Mouse (Mus musculus) left cerebral cortex, postnatal 25 days (tissue): Measurements from ENCODE around the gene Camsap3. TPM values are rescaled to one million over a fixed set of nuclear protein-coding genes. Genes with fewer than 3 reads are reported as not detected.

Source experiments
- DNase-seq, 2 experiments: peaks; one replicate each; pipeline ENCODE4 v3.0.0; 2022; ENCODE audit warnings: low spot score in 2 of 2, mixed read lengths in 1 of 2
- intact Hi-C: fragments of 180-260 bp; cut with DNase I; formaldehyde crosslinking; loops from one replicate; pipeline ENCODE4 v1.15.1; 2025
- total RNA-seq, 2 experiments: library from RNA; stranded (reverse); gene quantifications; 2 replicates each; pipeline ENCODE4 v1.2.3; 2021

The Camsap3 gene
- total RNA-seq, 2 experiments from 2014 or later, result 39.5 to 39.9 TPM

GRCm38 (mm10) chr8:3648268-3648667 lies 61.2 kb downstream of the Camsap3 start:
- intact Hi-C loops, result no loop called here
- DNase-seq, result no peak

DNA sequence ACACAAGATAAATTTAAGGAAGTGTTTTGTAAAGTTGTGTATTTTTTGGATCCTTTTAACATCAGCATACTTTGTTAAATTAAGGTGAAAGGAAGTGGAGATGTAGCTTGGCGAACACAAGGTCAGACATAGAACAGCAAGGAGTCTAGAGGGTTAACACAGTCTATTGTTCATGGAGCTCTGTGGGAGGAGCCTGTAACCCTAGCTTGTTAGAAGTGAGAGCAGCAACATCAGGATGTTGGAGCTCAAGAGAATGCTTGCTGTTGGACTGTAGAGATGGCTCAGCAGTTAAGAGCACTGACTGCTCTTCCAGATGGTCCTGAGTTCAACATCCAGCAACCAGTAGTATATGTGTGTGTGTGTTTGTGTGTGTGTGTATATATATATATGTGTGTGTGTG lies 61.9 kb downstream of the Camsap3 start:
- no peak for DNase-seq
- intact Hi-C loops, result no loop called here

GRCm38 (mm10) chr8:3652845-3653244 lies 65.8 kb downstream of the Camsap3 start:
- intact Hi-C loops, result no loop called here
- DNase-seq, result no peak

- peak; percentile 7 to 24 for DNase-seq
- intact Hi-C loops, result no loop called here
Observed at GRCm38 (mm10) chr8:3654726-3655508, 67.8 kb downstream of the Camsap3 start.

DNA sequence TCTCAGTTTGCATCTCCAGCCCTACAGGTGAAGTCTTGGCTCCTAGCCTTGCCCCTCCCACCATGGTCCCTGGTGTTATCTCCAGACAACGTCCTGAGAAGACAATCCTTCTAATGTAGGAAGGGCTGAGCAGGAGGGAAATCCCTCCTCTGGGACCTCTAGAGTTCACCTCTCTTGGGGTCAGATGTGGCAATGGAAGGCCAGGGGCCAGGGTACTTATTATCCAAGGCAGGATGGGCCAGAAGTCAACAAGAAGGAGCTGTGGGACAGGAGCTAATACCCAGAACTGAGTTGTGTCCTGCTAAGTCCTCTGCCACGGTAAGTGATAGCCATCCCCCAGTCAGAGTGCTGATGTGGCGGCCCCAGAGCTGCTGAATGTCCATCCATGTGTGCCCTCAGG lies 68.4 kb downstream of the Camsap3 start, which contains the start of gene Retn:
Gene Retn, plus strand, starts transcription at position 245 of the 400 bp plus-strand sequence.
- intact Hi-C loops, result no loop called here
- DNase-seq, result no peak

- DNase-seq, result peak; percentile 30 to 66
- intact Hi-C loops, result no loop called here
Observed at GRCm38 (mm10) chr8:3656725-3657381, 69.8 kb downstream of the Camsap3 start.

Other genes with a start within 250 kb of the Camsap3 start
- gene A430078G23Rik, start 233.9 kb upstream of the Camsap3 start, total RNA-seq, result not detected
- 10 to 100 TPM; 43.8 to 45.2 TPM for gene Arhgef18, start 194.3 kb upstream of the Camsap3 start, total RNA-seq
- gene Pex11g, start 119.6 kb upstream of the Camsap3 start, total RNA-seq, result 1 to 10 TPM in 1 of 2 experiments, under 1 TPM in 1; 0.44 to 1.1 TPM
- gene Tex45, start 116.4 kb upstream of the Camsap3 start, total RNA-seq, result not detected
- gene Zfp358, start 94.2 kb upstream of the Camsap3 start, total RNA-seq, result 10 to 100 TPM; 28.2 to 30.3 TPM
- gene Mcoln1, start 86.8 kb upstream of the Camsap3 start, total RNA-seq, result 10 to 100 TPM; 77.4 to 90.3 TPM
- 10 to 100 TPM; 66.2 to 70.7 TPM for gene Pnpla6, start 71.9 kb upstream of the Camsap3 start, total RNA-seq
- gene C330021F23Rik, start 19.3 kb upstream of the Camsap3 start, total RNA-seq, result not detected
- 10 to 100 TPM; 34.3 to 38.1 TPM for gene Xab2, start 34.0 kb downstream of the Camsap3 start, total RNA-seq
- 10 to 100 TPM; 84.0 to 87.2 TPM for gene Pet100, start 34.3 kb downstream of the Camsap3 start, total RNA-seq
- gene Pcp2, start 38.3 kb downstream of the Camsap3 start, total RNA-seq, result not detected
- gene Stxbp2, start 43.7 kb downstream of the Camsap3 start, total RNA-seq, result 10 to 100 TPM; 32.6 to 48.4 TPM
- under 1 TPM; 0.50 to 0.87 TPM for gene Retn, start 68.5 kb downstream of the Camsap3 start, total RNA-seq
- gene Mcemp1, start 78.5 kb downstream of the Camsap3 start, total RNA-seq, result not detected
- 10 to 100 TPM; 13.2 to 17.0 TPM for gene Fcor, start 85.1 kb downstream of the Camsap3 start, total RNA-seq
- 10 to 100 TPM; 25.7 to 27.1 TPM for gene Trappc5, start 89.0 kb downstream of the Camsap3 start, total RNA-seq
- gene Fcer2a, start 106.9 kb downstream of the Camsap3 start, total RNA-seq, result not detected
- not detected for gene Clec4g, start 133.4 kb downstream of the Camsap3 start, total RNA-seq
- under 1 TPM in 1 of 2 experiments, not detected in 1; 0.48 TPM for gene Cd209a, start 161.7 kb downstream of the Camsap3 start, total RNA-seq